In genomic region chr16:33885671-33886328, GRCm38 (mm10) we compare ENCODE assay signal across 11 mouse cellular contexts. TPM values are rescaled to one million over a fixed set of nuclear protein-coding genes. Genes with fewer than 3 reads are reported as not detected.
DNase-seq lines count a peak whose midpoint lies in the region; ATAC-seq lines count a peak whose summit lies in the region.
"Had no signal": no experiment of that assay in that cellular context is flagged by ENCODE, and none has a peak within 500 bp of the region (broad histone marks: within the 10 kb centered on the region; RNA-seq: fewer than 3 reads in every experiment).

No protein-coding gene starts in this region.

- H3K27me3 ChIP-seq in heart, embryonic 10.5 days (ENCODE audit: insufficient read depth, poor library complexity, severe bottlenecking) = no peaks in the 10 kb centered on the region
- H3K27me3 ChIP-seq: hindbrain, embryonic 15.5 days had no signal

- intact Hi-C loops in heart, postnatal 14 days (cut with DNase I) = no loop called here
- intact Hi-C loops in left cerebral cortex, postnatal 25 days (cut with DNase I) = no loop called here

- DNase-seq in heart, embryonic 10.5 days (ENCODE audit: low spot score) = no peak
- DNase-seq in heart, postnatal 14 days = no peak
- DNase-seq in adrenal gland, adult 2 months = peak; percentile 87
- DNase-seq in neural tube, embryonic 10.5 days (ENCODE audit: extremely low spot score, low spot score) = no peak
- DNase-seq in right cerebral cortex, adult 18-20 months = no peak
- no peak for DNase-seq in left cerebral cortex, postnatal 25 days (ENCODE audit: low spot score in 2 of 2)
- DNase-seq: midbrain, embryonic 14.5 days had no signal

- H3K4me3 ChIP-seq in heart, embryonic 10.5 days = no peak overlapping the region
- H3K4me3 ChIP-seq: hindbrain, embryonic 15.5 days; left cerebral cortex, adult 2 months had no signal

- ATAC-seq in granulocyte monocyte progenitor cell, adult 5-6 weeks (replicated peaks; ENCODE audit: poor library complexity, severe bottlenecking) = peak; percentile 49; the same call in 1 of the 2 replicates
- ATAC-seq in megakaryocyte progenitor cell, adult 5-6 weeks (replicated peaks; ENCODE audit: poor library complexity) = 0 out of 2 replicates have a peak, but pooled peaks have one; percentile 31

- peaks cover 44% of the 10 kb centered on the region for H3K4me1 ChIP-seq in heart, embryonic 10.5 days

- no peaks in the 10 kb centered on the region for H3K9me3 ChIP-seq in heart, embryonic 10.5 days
- H3K9me3 ChIP-seq: hindbrain, embryonic 15.5 days had no signal

- 89% methylated on average over 14 of the region's 14 CpGs for WGBS in heart, embryonic 10.5 days

- 0 out of 2 replicates have a peak, but pooled peaks cover 3% of the 10 kb centered on the region for H3K36me3 ChIP-seq in heart, embryonic 10.5 days
- H3K36me3 ChIP-seq: hindbrain, embryonic 15.5 days had no signal

- 0 out of 2 replicates have a peak overlapping the region, but pooled peaks have one; percentile 10 for H3K27ac ChIP-seq in heart, embryonic 10.5 days
- H3K27ac ChIP-seq: hindbrain, embryonic 15.5 days; left cerebral cortex, adult 2 months had no signal

RNA-seq across cellular contexts. Expression of gene Itgb5, which starts 56.3 kb away (rescaled TPM):
- polyA plus RNA-seq in heart, embryonic 10.5 days (2016; fragmentation: Nextera tagmentation; extraction: Ambion mirVana) = 35.0 and 37.3 TPM in 2 replicates
- total RNA-seq in heart, postnatal 14 days (2021) = 10 to 100 TPM; 66.7 to 72.8 TPM
- 100 to 1,000 TPM; 187 to 222 TPM for total RNA-seq in adrenal gland, adult 2 months (2021)
- 214 and 223 TPM in 2 replicates for polyA plus RNA-seq in adrenal gland, adult 2 months (2012; rRNA removed)
- total RNA-seq in granulocyte monocyte progenitor cell, adult 5-6 weeks (2014; fragmentation: Nextera tagmentation) = 8.1 and 19.6 TPM in 2 replicates
- 9.2 and 13.4 TPM in 2 replicates for total RNA-seq in granulocyte monocyte progenitor cell, adult 5-6 weeks (2017)
- total RNA-seq in megakaryocyte progenitor cell, adult 5-6 weeks (2015) = 4.4 and 8.1 TPM in 2 replicates
- total RNA-seq in megakaryocyte progenitor cell, adult 5-6 weeks (2017) = 5.5 and 8.5 TPM in 2 replicates
- 10 to 100 TPM; 37.3 to 39.3 TPM for total RNA-seq in left cerebral cortex, postnatal 25 days (2021)
